Comparison of ENCODE assay signal across 8 mouse cellular contexts in genomic region chr4:99119051-99119450, GRCm38 (mm10). TPM values are rescaled to one million over a fixed set of nuclear protein-coding genes. Genes with fewer than 3 reads are reported as not detected.
A peak's percentile ranks its signal among the peaks of the same experiment; 100 is the strongest.
DNase-seq lines count a peak whose midpoint lies in the region; ATAC-seq and TF ChIP-seq lines count a peak whose summit lies in the region.
"Had no signal": no experiment of that assay in that cellular context is flagged by ENCODE, and none has a peak within 500 bp of the region (broad histone marks: within the 10 kb centered on the region; RNA-seq: fewer than 3 reads in every experiment).

No protein-coding gene starts in this region.

- H3K4me3 ChIP-seq in liver, adult 2 months (ENCODE audit: insufficient read depth, low read depth, low read length), result 0 out of 2 replicates have a peak overlapping the region, but pooled peaks have one; percentile 2
- H3K4me3 ChIP-seq in forebrain, embryonic 11.5 days (ENCODE audit: low read depth, low read length), result peak overlapping the region; percentile 9; the same call in 1 of the 2 replicates
- H3K4me3 ChIP-seq in limb, embryonic 12.5 days (replicated peaks), result peak overlapping the region; percentile 23
- peak overlapping the region; percentile 92; the same call in 1 of the 2 replicates for H3K4me3 ChIP-seq in stomach, embryonic 14.5 days (ENCODE audit: low read depth, low read length)

- H3K36me3 ChIP-seq in liver, adult 2 months (ENCODE audit: control insufficient read depth, insufficient read depth, low read length), result no peaks in the 10 kb centered on the region
- no peaks in the 10 kb centered on the region for H3K36me3 ChIP-seq in forebrain, embryonic 11.5 days (ENCODE audit: control insufficient read depth, insufficient read depth, low read length)
- H3K36me3 ChIP-seq in limb, embryonic 12.5 days, result no peaks in the 10 kb centered on the region
- H3K36me3 ChIP-seq in stomach, embryonic 14.5 days (ENCODE audit: control insufficient read depth, insufficient read depth, low read length), result no peaks in the 10 kb centered on the region

- peak overlapping the region; percentile 53 for H3K4me2 ChIP-seq in forebrain, embryonic 11.5 days (ENCODE audit: low read depth, low read length, severe bottlenecking)
- H3K4me2 ChIP-seq in limb, embryonic 12.5 days, result peak overlapping the region; percentile 65
- H3K4me2 ChIP-seq in stomach, embryonic 14.5 days (replicated peaks; ENCODE audit: low read depth, low read length), result peak overlapping the region; percentile 50

- H3K79me2 ChIP-seq in liver, adult 2 months (ENCODE audit: control insufficient read depth, insufficient read depth, low read length), result peaks cover 9% of the 10 kb centered on the region; the same call in 1 of the 2 replicates

- no peak for TF ChIP-seq CTCF in liver, adult 2 months (IDR thresholded peaks at IDR 0.05; ENCODE audit: low read depth, low read length)

- no peak for ATAC-seq in forebrain, embryonic 11.5 days (replicated peaks; ENCODE audit: low FRiP score)
- ATAC-seq in limb, embryonic 12.5 days (ENCODE audit: insufficient number of reproducible peaks, insufficient read depth, low FRiP score, low TSS enrichment, low read depth), result no peak
- no peak for ATAC-seq in stomach, embryonic 14.5 days (ENCODE audit: insufficient number of reproducible peaks, insufficient read depth, low FRiP score, low read depth)

- H3K9ac ChIP-seq in liver, adult 2 months (ENCODE audit: low read depth, low read length), result no peak overlapping the region
- H3K9ac ChIP-seq in forebrain, embryonic 11.5 days (ENCODE audit: low read length), result peak overlapping the region; percentile 21; the same call in 1 of the 2 replicates
- no peak overlapping the region for H3K9ac ChIP-seq in limb, embryonic 12.5 days (replicated peaks)
- H3K9ac ChIP-seq in stomach, embryonic 14.5 days (replicated peaks; ENCODE audit: low read depth, low read length), result no peak overlapping the region; the same call in 1 of the 2 replicates

- H3K27me3 ChIP-seq in liver, adult 2 months (ENCODE audit: control insufficient read depth, insufficient read depth, low read length), result no peaks in the 10 kb centered on the region
- H3K27me3 ChIP-seq in forebrain, embryonic 11.5 days (ENCODE audit: control insufficient read depth, insufficient read depth, low read length), result 0 out of 2 replicates have a peak, but pooled peaks cover 2% of the 10 kb centered on the region
- H3K27me3 ChIP-seq in limb, embryonic 12.5 days, result no peaks in the 10 kb centered on the region
- H3K27me3 ChIP-seq in stomach, embryonic 14.5 days (ENCODE audit: control insufficient read depth, insufficient read depth, low read length), result no peaks in the 10 kb centered on the region

- WGBS in liver, adult 2 months, result 59% methylated on average over 5 of the region's 5 CpGs
- WGBS in forebrain, embryonic 11.5 days, result 65% methylated on average over 5 of the region's 5 CpGs
- WGBS in limb, embryonic 12.5 days, result 44% methylated on average over 5 of the region's 5 CpGs
- WGBS in stomach, embryonic 14.5 days, result 47% methylated on average over 5 of the region's 5 CpGs

- no peak for DNase-seq in liver, adult 2 months (ENCODE audit: extremely low read depth, low read depth, low spot score)
- no peak for DNase-seq in liver
- DNase-seq in forebrain, embryonic 11.5 days (ENCODE audit: low spot score), result no peak
- DNase-seq in retina, embryonic 14.5 days (ENCODE audit: low spot score), result no peak
- no peak for DNase-seq in cerebellum, postnatal 36 days
- DNase-seq: lung, adult 18-20 months had no signal

- H3K4me1 ChIP-seq in liver, adult 2 months (ENCODE audit: control insufficient read depth, insufficient read depth, low read length), result peaks cover 5% of the 10 kb centered on the region; the same call in 1 of the 2 replicates
- H3K4me1 ChIP-seq in forebrain, embryonic 11.5 days (replicated peaks; ENCODE audit: control insufficient read depth, insufficient read depth, low read length), result peaks cover 7% of the 10 kb centered on the region
- peaks cover 43% of the 10 kb centered on the region for H3K4me1 ChIP-seq in limb, embryonic 12.5 days (replicated peaks)
- H3K4me1 ChIP-seq in stomach, embryonic 14.5 days (ENCODE audit: control insufficient read depth, insufficient read depth, low read length), result peaks cover 25% of the 10 kb centered on the region

- H3K9me3 ChIP-seq in forebrain, embryonic 11.5 days (ENCODE audit: control insufficient read depth, low read length), result no peaks in the 10 kb centered on the region
- H3K9me3 ChIP-seq in limb, embryonic 12.5 days, result no peaks in the 10 kb centered on the region
- no peaks in the 10 kb centered on the region for H3K9me3 ChIP-seq in stomach, embryonic 14.5 days (ENCODE audit: control insufficient read depth, low read depth, low read length)

- TF ChIP-seq POLR2A in liver, adult 2 months (IDR thresholded peaks at IDR 0.05; ENCODE audit: extremely low read depth, insufficient read depth, low read length), result no peak

- H3K27ac ChIP-seq in liver, adult 2 months (replicated peaks; ENCODE audit: insufficient read depth, low read depth, low read length), result no peak overlapping the region
- H3K27ac ChIP-seq in forebrain, embryonic 11.5 days (ENCODE audit: low read depth, low read length), result no peak overlapping the region
- no peak overlapping the region for H3K27ac ChIP-seq in limb, embryonic 12.5 days
- no peak overlapping the region for H3K27ac ChIP-seq in stomach, embryonic 14.5 days (ENCODE audit: low read length)

RNA-seq across cellular contexts. Expression of gene Dock7, which starts 1.7 kb away (rescaled TPM):
- total RNA-seq in liver, adult 2 months (2014; rRNA removed), result 25.7 and 29.5 TPM in 2 replicates
- 6.7 and 6.8 TPM in 2 replicates for polyA plus RNA-seq in liver, adult 2 months (2012; rRNA removed)
- polyA plus RNA-seq in forebrain, embryonic 11.5 days (2014; fragmentation: Nextera tagmentation; extraction: Ambion mirVana), result 102 and 108 TPM in 2 replicates
- polyA plus RNA-seq in limb, embryonic 12.5 days (2016; fragmentation: Nextera tagmentation; extraction: Ambion mirVana), result 94.7 and 95.3 TPM in 2 replicates
- polyA plus RNA-seq in stomach, embryonic 14.5 days (2014; fragmentation: Nextera tagmentation; extraction: Ambion mirVana), result 75.7 and 84.5 TPM in 2 replicates

Comparison
In these comparisons a context has a peak if more than half of its experiments do, and no peak if none do; other contexts are left out.
1. H3K4me3 ChIP-seq: peak in every context shown above with its lines; median percentile 92 in stomach, embryonic 14.5 days; 23 in limb, embryonic 12.5 days; 9 in forebrain, embryonic 11.5 days; 2 in liver, adult 2 months.